Mouse (Mus musculus): ENCODE measurements around the gene Pcyt1a. TPM values are rescaled to one million over a fixed set of nuclear protein-coding genes. Genes with fewer than 3 reads are reported as not detected.

Pcyt1a gene
- total and polyA plus RNA-seq, 3 experiments = 36.9 to 53.7 TPM; not detected in 1

DNA sequence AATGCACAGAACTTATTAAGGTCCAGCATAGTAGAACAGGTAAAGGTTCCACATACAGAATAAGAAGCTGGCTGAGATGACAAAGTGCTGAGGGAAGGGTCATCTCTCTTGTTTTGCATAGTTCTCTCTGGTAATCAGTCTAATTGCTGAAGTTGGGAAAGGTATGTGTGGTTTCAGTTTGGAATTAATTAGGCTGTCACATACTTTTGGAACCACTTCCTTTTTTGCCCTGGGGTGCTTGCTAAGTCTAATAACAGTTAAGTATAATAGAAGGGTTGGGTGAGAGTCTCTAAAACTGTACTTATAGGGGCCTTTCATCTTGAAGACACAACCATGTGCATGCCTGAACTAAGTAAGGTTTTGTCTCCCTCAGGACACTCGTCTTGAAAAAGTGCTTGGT, 5.9 kb downstream of the Pcyt1a start:
- peak overlapping the region; percentile 14; the same call in 1 of the 2 replicates for H3K27ac ChIP-seq (ENCODE audit: control insufficient read depth, low read depth, low read length)
- DNase-seq (ENCODE audit: low read depth, low spot score) = peak; percentile 42
- no peaks in the 10 kb centered on the region for H3K27me3 ChIP-seq (ENCODE audit: control insufficient read depth in 1 of 2, insufficient read depth in 2 of 2, low read length in 2 of 2)
- no peaks in the 10 kb centered on the region for H3K9me3 ChIP-seq (replicated peaks; ENCODE audit: insufficient read depth, low read length)
- peaks cover 3 to 30% of the 10 kb centered on the region in 2 experiments; a peak in 3 of 4 replicates for H3K36me3 ChIP-seq (ENCODE audit: control insufficient read depth in 1 of 2, insufficient read depth in 2 of 2, low read length in 2 of 2)
- H3K4me3 ChIP-seq (ENCODE audit: control insufficient read depth in 1 of 2, insufficient read depth in 1 of 2, low read depth in 2 of 2, low read length in 2 of 2) = no peak overlapping the region
- no peak for TF ChIP-seq ZMIZ1 (IDR thresholded peaks at IDR 0.05; ENCODE audit: low read depth, low read length)
- TF ChIP-seq KAT2A (conservative IDR thresholded peaks at IDR 0.05; ENCODE audit: low read depth, low read length) = no peak
- TF ChIP-seq UBTF (IDR thresholded peaks at IDR 0.05; ENCODE audit: borderline replicate concordance, insufficient read depth, low read depth, low read length) = no peak
- TF ChIP-seq GABPA (IDR thresholded peaks at IDR 0.05; ENCODE audit: low read depth, low read length) = no peak
- no peak for TF ChIP-seq TCF12 (IDR thresholded peaks at IDR 0.05; ENCODE audit: low read depth, low read length)
- no peak for TF ChIP-seq NELFE (IDR thresholded peaks at IDR 0.05; ENCODE audit: low read depth, low read length)
- TF ChIP-seq EP300 (IDR thresholded peaks at IDR 0.05; ENCODE audit: low read depth in 1 of 2, low read length in 2 of 2) = peak; percentile 21 to 59; a peak in 2 of 4 replicates
- no peak for TF ChIP-seq USF1 (IDR thresholded peaks at IDR 0.05; ENCODE audit: low read depth, low read length)
- TF ChIP-seq SIN3A (IDR thresholded peaks at IDR 0.05; ENCODE audit: low read length) = 0 out of 2 replicates have a peak, but pooled peaks have one; percentile 37
- H3K4me1 ChIP-seq (ENCODE audit: control insufficient read depth in 1 of 2, insufficient read depth in 2 of 2, low read length in 2 of 2) = peaks cover 15 to 18% of the 10 kb centered on the region in 2 experiments
- H3K9ac ChIP-seq (ENCODE audit: control insufficient read depth, low read depth, low read length, poor library complexity, severe bottlenecking) = no peak overlapping the region
- H3K79me2 ChIP-seq (ENCODE audit: control insufficient read depth, insufficient read depth, low read length, poor library complexity) = peaks cover 10% of the 10 kb centered on the region; the same call in 1 of the 2 replicates

DNA sequence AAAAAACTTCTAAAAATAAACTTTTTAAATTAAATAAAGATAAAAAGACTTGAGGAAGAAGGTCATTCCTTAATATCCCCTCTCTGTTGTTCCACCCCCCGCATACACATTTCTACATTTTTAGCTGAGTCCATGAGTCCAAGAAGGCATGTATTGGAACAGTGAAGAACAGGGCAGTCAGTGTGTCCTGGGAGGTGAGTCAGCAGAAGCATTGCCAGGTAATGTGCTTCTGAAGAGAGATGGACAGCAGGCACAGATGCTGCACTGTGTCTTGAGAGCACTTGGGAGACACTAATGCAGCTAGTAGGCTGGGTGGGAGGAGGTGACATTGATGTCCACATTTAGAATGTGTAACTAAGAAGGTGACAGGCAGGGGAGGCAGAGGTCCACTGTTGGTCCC, 6.5 kb downstream of the Pcyt1a start:
- H3K4me3 ChIP-seq (ENCODE audit: control insufficient read depth in 1 of 2, insufficient read depth in 1 of 2, low read depth in 2 of 2, low read length in 2 of 2) = no peak overlapping the region
- H3K27me3 ChIP-seq (ENCODE audit: control insufficient read depth in 1 of 2, insufficient read depth in 2 of 2, low read length in 2 of 2) = no peaks in the 10 kb centered on the region
- H3K36me3 ChIP-seq (ENCODE audit: control insufficient read depth in 1 of 2, insufficient read depth in 2 of 2, low read length in 2 of 2) = peaks cover 3 to 24% of the 10 kb centered on the region in 2 experiments; a peak in 3 of 4 replicates
- H3K79me2 ChIP-seq (ENCODE audit: control insufficient read depth, insufficient read depth, low read length, poor library complexity) = peaks cover 8% of the 10 kb centered on the region
- H3K4me1 ChIP-seq (ENCODE audit: control insufficient read depth in 1 of 2, insufficient read depth in 2 of 2, low read length in 2 of 2) = peaks cover 9 to 17% of the 10 kb centered on the region in 2 experiments
- no peak overlapping the region for H3K27ac ChIP-seq (ENCODE audit: control insufficient read depth, low read depth, low read length)
- no peaks in the 10 kb centered on the region for H3K9me3 ChIP-seq (replicated peaks; ENCODE audit: insufficient read depth, low read length)
- no peak for DNase-seq (ENCODE audit: low read depth, low spot score)
- TF ChIP-seq USF1 (IDR thresholded peaks at IDR 0.05; ENCODE audit: low read depth, low read length) = no peak
- TF ChIP-seq MXI1 (IDR thresholded peaks at IDR 0.05; ENCODE audit: low read depth, low read length) = 0 out of 2 replicates have a peak, but pooled peaks have one; percentile 5
- no peak overlapping the region for H3K9ac ChIP-seq (ENCODE audit: control insufficient read depth, low read depth, low read length, poor library complexity, severe bottlenecking)

DNA sequence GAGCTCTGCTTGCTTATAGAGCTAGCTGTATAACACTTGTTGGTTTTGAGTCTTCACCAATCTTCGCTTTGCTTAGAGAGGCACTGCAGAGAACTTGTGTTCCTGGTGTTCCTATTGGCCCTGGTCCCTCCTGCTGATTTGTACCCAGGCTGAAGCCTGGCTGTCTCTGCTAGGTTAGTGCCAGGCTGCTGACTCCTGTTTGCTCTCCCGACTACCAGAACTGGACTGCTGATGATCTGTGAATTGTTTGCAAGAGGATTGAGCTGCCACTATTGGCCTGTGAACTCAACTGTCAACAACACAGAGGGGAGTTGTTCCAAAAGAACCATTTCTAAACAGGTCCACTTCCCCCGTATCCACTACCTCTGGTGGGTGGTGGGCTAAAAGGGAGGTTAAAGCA, 10.7 kb downstream of the Pcyt1a start:
- Histone ChIP-seq H3K36me3 (ENCODE audit: control insufficient read depth in 1 of 2, insufficient read depth in 2 of 2, low read length in 2 of 2) (peaks cover 3 to 32% of the 10 kb centered on the region in 2 experiments; a peak in 3 of 4 replicates), H3K79me2 (ENCODE audit: control insufficient read depth, insufficient read depth, low read length, poor library complexity) (peaks cover 11% of the 10 kb centered on the region), H3K27me3 (ENCODE audit: control insufficient read depth in 1 of 2, insufficient read depth in 2 of 2, low read length in 2 of 2) (no peaks in the 10 kb centered on the region), H3K4me1 (ENCODE audit: control insufficient read depth in 1 of 2, insufficient read depth in 2 of 2, low read length in 2 of 2) (peaks cover 21 to 30% of the 10 kb centered on the region in 2 experiments), H3K9me3 (replicated peaks; ENCODE audit: insufficient read depth, low read length) (no peaks in the 10 kb centered on the region), H3K4me3 (ENCODE audit: control insufficient read depth in 1 of 2, insufficient read depth in 1 of 2, low read depth in 2 of 2, low read length in 2 of 2) (no peak overlapping the region), H3K27ac (ENCODE audit: control insufficient read depth, low read depth, low read length) (no peak overlapping the region), H3K9ac (ENCODE audit: control insufficient read depth, low read depth, low read length, poor library complexity, severe bottlenecking) (no peak overlapping the region)
- TF ChIP-seq SIN3A (IDR thresholded peaks at IDR 0.05; ENCODE audit: low read length) (no peak), CTCF (IDR thresholded peaks at IDR 0.05 in 2 of 3, conservative IDR thresholded peaks at IDR 0.05 in 1 of 3; ENCODE audit: control insufficient read depth in 1 of 3, insufficient read depth in 1 of 3, low read depth in 2 of 3, low read length in 3 of 3, poor library complexity in 1 of 3, severe bottlenecking in 1 of 3) (no peak), TCF12 (IDR thresholded peaks at IDR 0.05; ENCODE audit: low read depth, low read length) (no peak)
- no peak for DNase-seq (ENCODE audit: low read depth, low spot score)

Data from MEL (cell line).